Mouse (Mus musculus): Measurements from ENCODE around the gene Tbl1xr1.

DNA sequence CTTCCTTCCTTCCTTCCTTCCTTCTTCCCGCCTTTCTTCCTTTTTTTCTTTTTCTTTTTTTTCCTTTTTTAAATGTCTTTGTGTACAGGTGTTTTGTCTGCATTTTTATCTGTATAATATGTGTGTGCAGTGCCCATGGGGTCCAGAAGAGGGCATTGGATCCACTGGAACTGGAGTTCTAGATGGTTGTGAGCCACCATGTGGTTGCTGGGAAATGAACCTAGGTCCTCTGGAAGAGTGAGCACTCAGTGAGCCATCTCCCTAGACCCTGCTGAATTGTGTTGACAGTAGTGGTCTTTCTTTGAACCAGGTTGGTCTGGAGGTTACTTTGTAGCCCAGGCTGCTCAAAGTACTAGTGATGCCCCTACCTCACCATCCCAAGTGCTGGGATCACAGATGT is 33.2 kb downstream of the Tbl1xr1 start:
- TF ChIP-seq EP300 (IDR thresholded peaks at IDR 0.05; ENCODE audit: insufficient read depth, low read depth, low read length) = no peak
- peak; percentile 20; the same call in 1 of the 2 replicates for TF ChIP-seq CTCF (IDR thresholded peaks at IDR 0.05)

Data from heart, adult 2 months (tissue).